Mouse (Mus musculus) neural tube, embryonic 14.5 days (tissue): ENCODE measurements around the gene 4933414I15Rik. TPM values are rescaled to one million over a fixed set of nuclear protein-coding genes. Genes with fewer than 3 reads are reported as not detected.

Experiments
- ATAC-seq: fragments of 200-750 bp; cut with Nextera tagmentation; 2 replicates; pipeline ENCODE4 v1.8.0; 2017; ENCODE audit warnings: low read depth, mild to moderate bottlenecking, moderate TSS enrichment, moderate library complexity
- H3K27ac ChIP-seq: fragments of 300-500 bp; sonication (generic); 2 replicates; pipeline ENCODE4 v1.5.1; 2014; ENCODE audit warnings: low read depth, mild to moderate bottlenecking, control low read depth, low read length, moderate library complexity, mixed read lengths
- H3K27me3 ChIP-seq: fragments of 300-500 bp; sonication (generic); 2 replicates; pipeline ENCODE4 v1.6.1; 2014; ENCODE audit warnings: low read length; ENCODE audit not compliant: control insufficient read depth, insufficient read depth
- H3K36me3 ChIP-seq: fragments of 300-500 bp; sonication (generic); 2 replicates; pipeline ENCODE4 v1.6.1; 2014; ENCODE audit warnings: low read length, mixed read lengths; ENCODE audit not compliant: control insufficient read depth, insufficient read depth
- H3K4me1 ChIP-seq: fragments of 300-500 bp; sonication (generic); 2 replicates; pipeline ENCODE4 v1.6.1; 2014; ENCODE audit warnings: low read length; ENCODE audit not compliant: control insufficient read depth, insufficient read depth
- H3K4me2 ChIP-seq: fragments of 300-500 bp; sonication (generic); 2 replicates; pipeline ENCODE4 v1.6.1; 2014; ENCODE audit warnings: mild to moderate bottlenecking, low read depth, low read length, control low read depth
- H3K4me3 ChIP-seq: fragments of 300-500 bp; sonication (generic); 2 replicates; pipeline ENCODE4 v1.5.1; 2014; ENCODE audit warnings: low read depth, low read length, control low read depth, mixed read lengths
- H3K9ac ChIP-seq: fragments of 300-500 bp; sonication (generic); replicated peaks from 2 replicates; pipeline ENCODE4 v1.6.1; 2014; ENCODE audit warnings: low read depth, mild to moderate bottlenecking, control low read depth, low read length, mixed read lengths
- H3K9me3 ChIP-seq: fragments of 300-500 bp; sonication (generic); 2 replicates; pipeline ENCODE4 v1.6.1; 2016; ENCODE audit warnings: low read length; ENCODE audit not compliant: control insufficient read depth
- WGBS: fragments of 180-500 bp; shearing (Covaris S2); extraction: QIAGEN DNeasy Blood & Tissue Kit; methylation state at CpG from one replicate; pipeline ENCODE4 v1.1.7; 2014; 5-methylcytosine and 5-hydroxymethylcytosine counted together
- polyA plus RNA-seq: library from polyadenylated mRNA; unstranded; fragments of >200 nt; fragmentation: Nextera tagmentation; extraction: Ambion mirVana; gene quantifications from 2 replicates; pipeline ENCODE4 v1.2.1, GENCODE M21; 2014

4933414I15Rik gene
- not detected in 2 replicates for polyA plus RNA-seq

- H3K4me2 ChIP-seq = no peak within 1 kb of the TSS
- no peak for ATAC-seq
- WGBS = 83% methylated on average over 14 of the region's 14 CpGs
Measured at GRCm38 (mm10) chr11:50943506-50943905, at the start of gene 4933414I15Rik. Gene 4933414I15Rik (minus strand): TSS chr11:50943765.

GRCm38 (mm10) chr11:50981667-50982066 is 38.1 kb upstream of the 4933414I15Rik start, which contains the start of gene Olfr1377:
Gene Olfr1377 (plus strand): TSS chr11:50981967.
- no peaks in the 10 kb centered on the region; the same call in 1 of the 2 replicates for H3K9me3 ChIP-seq
- no peak for ATAC-seq

More at GRCm38 (mm10) chr11:50943506-50943905, at the start of gene 4933414I15Rik:
- no peaks in the 10 kb centered on the region for H3K36me3 ChIP-seq
- H3K9ac ChIP-seq = no peak within 1 kb of the TSS
- H3K4me3 ChIP-seq = no peak within 1 kb of the TSS
- no peaks in the 10 kb centered on the region for H3K27me3 ChIP-seq
- no peaks in the 10 kb centered on the region for H3K9me3 ChIP-seq
- H3K27ac ChIP-seq = no peak within 1 kb of the TSS
- no peaks in the 10 kb centered on the region for H3K4me1 ChIP-seq

GRCm38 (mm10) chr11:50977216-50977615 is 33.7 kb upstream of the 4933414I15Rik start:
- no peaks in the 10 kb centered on the region for H3K4me1 ChIP-seq
- H3K4me2 ChIP-seq = no peak overlapping the region
- H3K27me3 ChIP-seq = no peaks in the 10 kb centered on the region
- H3K27ac ChIP-seq = no peak overlapping the region
- no peaks in the 10 kb centered on the region for H3K9me3 ChIP-seq
- no peak overlapping the region for H3K9ac ChIP-seq
- H3K4me3 ChIP-seq = no peak overlapping the region
- no peaks in the 10 kb centered on the region for H3K36me3 ChIP-seq
- WGBS = 70% methylated on average over 4 of the region's 4 CpGs
- ATAC-seq = no peak

More at GRCm38 (mm10) chr11:50981667-50982066, 38.1 kb upstream of the 4933414I15Rik start, which contains the start of gene Olfr1377:
- 66% methylated on average over 5 of the region's 5 CpGs for WGBS
- no peak within 1 kb of the TSS for H3K4me3 ChIP-seq
- H3K27me3 ChIP-seq = no peaks in the 10 kb centered on the region
- H3K9ac ChIP-seq = no peak within 1 kb of the TSS
- H3K4me1 ChIP-seq = no peaks in the 10 kb centered on the region
- no peak within 1 kb of the TSS for H3K27ac ChIP-seq
- H3K36me3 ChIP-seq = no peaks in the 10 kb centered on the region
- H3K4me2 ChIP-seq = no peak within 1 kb of the TSS

- no peaks in the 10 kb centered on the region for H3K4me1 ChIP-seq
- no peak within 1 kb of the TSS for H3K27ac ChIP-seq
- no peaks in the 10 kb centered on the region for H3K27me3 ChIP-seq
- no peak within 1 kb of the TSS for H3K9ac ChIP-seq
- no peak within 1 kb of the TSS for H3K4me3 ChIP-seq
- no peak for ATAC-seq
- WGBS = 87% methylated on average over 11 of the region's 11 CpGs
- no peaks in the 10 kb centered on the region for H3K36me3 ChIP-seq
- no peak within 1 kb of the TSS for H3K4me2 ChIP-seq
- no peaks in the 10 kb centered on the region for H3K9me3 ChIP-seq
Measured at GRCm38 (mm10) chr11:50966230-50966629, 22.7 kb upstream of the 4933414I15Rik start, which contains the start of gene Olfr1378. Gene Olfr1378 (plus strand): TSS chr11:50966530.

- no peaks in the 10 kb centered on the region for H3K36me3 ChIP-seq
- no peaks in the 10 kb centered on the region for H3K4me1 ChIP-seq
- ATAC-seq = no peak
- H3K4me3 ChIP-seq = no peak overlapping the region
- no peak overlapping the region for H3K9ac ChIP-seq
- H3K9me3 ChIP-seq = no peaks in the 10 kb centered on the region
- no peak overlapping the region for H3K27ac ChIP-seq
- no peak overlapping the region for H3K4me2 ChIP-seq
- WGBS = 79% methylated on average over 2 of the region's 2 CpGs
- H3K27me3 ChIP-seq = no peaks in the 10 kb centered on the region
Measured at GRCm38 (mm10) chr11:50964886-50965285, 21.3 kb upstream of the 4933414I15Rik start.

GRCm38 (mm10) chr11:50953665-50954064 is 10.1 kb upstream of the 4933414I15Rik start, which contains the start of gene Prop1:
Gene Prop1 (minus strand): TSS chr11:50953765.
- ATAC-seq = no peak
- H3K36me3 ChIP-seq = no peaks in the 10 kb centered on the region
- 68% methylated on average over 6 of the region's 6 CpGs for WGBS
- H3K4me2 ChIP-seq = no peak within 1 kb of the TSS
- no peaks in the 10 kb centered on the region for H3K27me3 ChIP-seq
- no peak within 1 kb of the TSS for H3K4me3 ChIP-seq
- no peak within 1 kb of the TSS for H3K27ac ChIP-seq
- H3K4me1 ChIP-seq = no peaks in the 10 kb centered on the region
- no peak within 1 kb of the TSS for H3K9ac ChIP-seq
- H3K9me3 ChIP-seq = no peaks in the 10 kb centered on the region

- no peaks in the 10 kb centered on the region for H3K36me3 ChIP-seq
- H3K4me1 ChIP-seq = no peaks in the 10 kb centered on the region
- H3K4me3 ChIP-seq = no peak overlapping the region
- no peak overlapping the region for H3K9ac ChIP-seq
- no peaks in the 10 kb centered on the region for H3K27me3 ChIP-seq
- H3K9me3 ChIP-seq = no peaks in the 10 kb centered on the region
- ATAC-seq = no peak
- no peak overlapping the region for H3K27ac ChIP-seq
- H3K4me2 ChIP-seq = no peak overlapping the region
- 82% methylated on average over 14 of the region's 14 CpGs for WGBS
Measured at GRCm38 (mm10) chr11:50952290-50952689, 8.7 kb upstream of the 4933414I15Rik start.

GRCm38 (mm10) chr11:50942386-50942785 is 1.2 kb downstream of the 4933414I15Rik start:
- no peak for ATAC-seq
- H3K4me3 ChIP-seq = no peak overlapping the region
- no peaks in the 10 kb centered on the region for H3K4me1 ChIP-seq
- no peaks in the 10 kb centered on the region for H3K36me3 ChIP-seq
- WGBS = 77% methylated on average over 12 of the region's 12 CpGs
- no peak overlapping the region for H3K27ac ChIP-seq
- H3K9me3 ChIP-seq = no peaks in the 10 kb centered on the region
- H3K4me2 ChIP-seq = no peak overlapping the region
- H3K9ac ChIP-seq = no peak overlapping the region
- no peaks in the 10 kb centered on the region for H3K27me3 ChIP-seq

- WGBS = 38% methylated on average over 14 of the region's 14 CpGs
- H3K9ac ChIP-seq = no peak overlapping the region
Measured at GRCm38 (mm10) chr11:50939621-50940366, 3.8 kb downstream of the 4933414I15Rik start.

More at GRCm38 (mm10) chr11:50939621-50940366, 3.8 kb downstream of the 4933414I15Rik start:
- no peaks in the 10 kb centered on the region for H3K36me3 ChIP-seq
- H3K27ac ChIP-seq = no peak overlapping the region
- no peak overlapping the region for H3K4me3 ChIP-seq
- no peaks in the 10 kb centered on the region for H3K4me1 ChIP-seq
- ATAC-seq = peak; percentile 81
- H3K9me3 ChIP-seq = no peaks in the 10 kb centered on the region
- no peak overlapping the region for H3K4me2 ChIP-seq
- H3K27me3 ChIP-seq = no peaks in the 10 kb centered on the region
